Mouse (Mus musculus): Measurements from ENCODE around the gene Naa15. TPM values are rescaled to one million over a fixed set of nuclear protein-coding genes. Genes with fewer than 3 reads are reported as not detected.

Naa15 gene
- polyA plus RNA-seq, 2 experiments, result 12.9 to 13.3 TPM

- TF ChIP-seq CTCF (IDR thresholded peaks at IDR 0.05; ENCODE audit: low read depth) (no peak), EP300 (IDR thresholded peaks at IDR 0.05; ENCODE audit: low read depth) (no peak)
- peaks cover 12 to 17% of the 10 kb centered on the region in 2 experiments for H3K4me1 ChIP-seq (replicated peaks; ENCODE audit: control insufficient read depth in 2 of 2, insufficient read depth in 2 of 2, low read length in 1 of 2)
- H3K36me3 ChIP-seq (replicated peaks; ENCODE audit: control insufficient read depth, insufficient read depth, low read depth), result no peaks in the 10 kb centered on the region
- H3K27ac ChIP-seq, result no peak overlapping the region
- ATAC-seq (ENCODE audit: insufficient read depth), result no peak
- no peaks in the 10 kb centered on the region for H3K9me3 ChIP-seq (ENCODE audit: control insufficient read depth, low read length)
- no peak overlapping the region for H3K4me3 ChIP-seq (ENCODE audit: insufficient read depth in 1 of 2, low read depth in 2 of 2, low read length in 2 of 2)
- peaks cover 11% of the 10 kb centered on the region for H3K27me3 ChIP-seq (ENCODE audit: control insufficient read depth, insufficient read depth, low read length)
- 79% methylated on average over 2 of the region's 2 CpGs for WGBS (ENCODE audit: insufficient replicate concordance)
- H3K4me2 ChIP-seq (ENCODE audit: low read depth), result no peak overlapping the region
- no peak for DNase-seq (ENCODE audit: low read depth in 3 of 3, low spot score in 3 of 3)
- H3K9ac ChIP-seq (replicated peaks), result no peak overlapping the region
Observed at GRCm38 (mm10) chr3:51393651-51394050, 21.3 kb upstream of the Naa15 start.

GRCm38 (mm10) chr3:51394881-51395280 is 20.1 kb upstream of the Naa15 start:
- Histone ChIP-seq H3K27me3 (ENCODE audit: control insufficient read depth, insufficient read depth, low read length) (peaks cover 11% of the 10 kb centered on the region), H3K9ac (replicated peaks) (no peak overlapping the region), H3K27ac (no peak overlapping the region), H3K36me3 (replicated peaks; ENCODE audit: control insufficient read depth, insufficient read depth, low read depth) (no peaks in the 10 kb centered on the region), H3K4me2 (ENCODE audit: low read depth) (no peak overlapping the region), H3K4me3 (ENCODE audit: insufficient read depth in 1 of 2, low read depth in 2 of 2, low read length in 2 of 2) (no peak overlapping the region), H3K9me3 (ENCODE audit: control insufficient read depth, low read length) (no peaks in the 10 kb centered on the region), H3K4me1 (replicated peaks; ENCODE audit: control insufficient read depth in 2 of 2, insufficient read depth in 2 of 2, low read length in 1 of 2) (peaks cover 3 to 6% of the 10 kb centered on the region in 2 experiments)
- DNase-seq (ENCODE audit: low read depth in 3 of 3, low spot score in 3 of 3) (no peak), ATAC-seq (ENCODE audit: insufficient read depth) (no peak)
- WGBS (ENCODE audit: insufficient replicate concordance), result 59% methylated on average over 3 of the region's 3 CpGs
- no peak for TF ChIP-seq CTCF (IDR thresholded peaks at IDR 0.05; ENCODE audit: low read depth)
- TF ChIP-seq EP300 (IDR thresholded peaks at IDR 0.05; ENCODE audit: low read depth), result no peak

- H3K27me3 ChIP-seq (ENCODE audit: control insufficient read depth, insufficient read depth, low read length), result peaks cover 11% of the 10 kb centered on the region
- no peaks in the 10 kb centered on the region for H3K36me3 ChIP-seq (replicated peaks; ENCODE audit: control insufficient read depth, insufficient read depth, low read depth)
- no peaks in the 10 kb centered on the region for H3K9me3 ChIP-seq (ENCODE audit: control insufficient read depth, low read length)
- TF ChIP-seq EP300 (IDR thresholded peaks at IDR 0.05; ENCODE audit: low read depth), result no peak
- TF ChIP-seq CTCF (IDR thresholded peaks at IDR 0.05; ENCODE audit: low read depth), result no peak
- H3K9ac ChIP-seq (replicated peaks), result no peak overlapping the region
- peaks cover 3% of the 10 kb centered on the region in 2 experiments; a peak in 3 of 4 replicates for H3K4me1 ChIP-seq (replicated peaks; ENCODE audit: control insufficient read depth in 2 of 2, insufficient read depth in 2 of 2, low read length in 1 of 2)
- no peak for ATAC-seq (ENCODE audit: insufficient read depth)
- H3K4me3 ChIP-seq (ENCODE audit: insufficient read depth in 1 of 2, low read depth in 2 of 2, low read length in 2 of 2), result peak overlapping the region in 1 of 2 experiments; percentile 64; a peak in 2 of 4 replicates
- no peak for DNase-seq (ENCODE audit: low read depth in 3 of 3, low spot score in 3 of 3)
- H3K4me2 ChIP-seq (ENCODE audit: low read depth), result peak overlapping the region; percentile 81
- no peak overlapping the region for H3K27ac ChIP-seq
- WGBS (ENCODE audit: insufficient replicate concordance), result 31% methylated on average over 19 of the region's 19 CpGs
Observed at GRCm38 (mm10) chr3:51395461-51396145, 19.3 kb upstream of the Naa15 start.

GRCm38 (mm10) chr3:51396219-51397068 is 18.5 kb upstream of the Naa15 start, which contains the start of gene Mgarp:
Gene Mgarp (minus strand): TSS chr3:51396738.
- Histone ChIP-seq H3K27ac (no peak within 1 kb of the TSS), H3K9me3 (ENCODE audit: control insufficient read depth, low read length) (no peaks in the 10 kb centered on the region), H3K4me2 (ENCODE audit: low read depth) (peak within 1 kb of the TSS; percentile 81), H3K4me3 (ENCODE audit: insufficient read depth in 1 of 2, low read depth in 2 of 2, low read length in 2 of 2) (peak within 1 kb of the TSS; percentile 64 to 77), H3K27me3 (ENCODE audit: control insufficient read depth, insufficient read depth, low read length) (peaks cover 11% of the 10 kb centered on the region), H3K4me1 (replicated peaks; ENCODE audit: control insufficient read depth in 2 of 2, insufficient read depth in 2 of 2, low read length in 1 of 2) (peaks cover 3% of the 10 kb centered on the region in 2 experiments; a peak in 3 of 4 replicates), H3K36me3 (replicated peaks; ENCODE audit: control insufficient read depth, insufficient read depth, low read depth) (no peaks in the 10 kb centered on the region), H3K9ac (replicated peaks) (peak within 1 kb of the TSS; percentile 51)
- ATAC-seq (ENCODE audit: insufficient read depth) (peak; percentile 83), DNase-seq (ENCODE audit: low read depth in 3 of 3, low spot score in 3 of 3) (peak in 2 of 3 experiments; percentile 54 to 59)
- 2% methylated on average over 41 of the region's 41 CpGs for WGBS (ENCODE audit: insufficient replicate concordance)
- TF ChIP-seq CTCF (IDR thresholded peaks at IDR 0.05; ENCODE audit: low read depth) (peak; percentile 40; the same call in 1 of the 2 replicates), EP300 (IDR thresholded peaks at IDR 0.05; ENCODE audit: low read depth) (peak; percentile 25)

Data from liver, embryonic 14.5 days (tissue).